Mouse (Mus musculus) cerebellum, adult 2 months (tissue): ENCODE data around the gene Abcg4.

Experiments used
- CTCF ChIP-seq: fragments of 200-500 bp; IDR thresholded peaks from 2 replicates; pipeline ENCODE4 v1.5.1; 2011; ENCODE audit warnings: low read depth, mild to moderate bottlenecking, control low read depth, low read length, moderate library complexity, borderline replicate concordance; ENCODE audit not compliant: insufficient read depth
- POLR2A ChIP-seq: fragments of 200-500 bp; IDR thresholded peaks from 2 replicates; pipeline ENCODE4 v1.6.1; 2011; ENCODE audit warnings: low read length, control low read depth, borderline replicate concordance; ENCODE audit not compliant: insufficient read depth

- no peak for TF ChIP-seq CTCF
- TF ChIP-seq POLR2A, result no peak
Measured at GRCm38 (mm10) chr9:44314257-44314547, 25.8 kb upstream of the Abcg4 start.
